Mouse (Mus musculus) midbrain, embryonic 13.5 days (tissue): ENCODE data around the gene Ppargc1a. TPM values are rescaled to one million over a fixed set of nuclear protein-coding genes. Genes with fewer than 3 reads are reported as not detected.

Source experiments
- ATAC-seq: fragments of 200-750 bp; cut with Nextera tagmentation; 2 replicates; pipeline ENCODE4 v1.8.0; 2017; ENCODE audit warnings: mild to moderate bottlenecking, moderate TSS enrichment, moderate library complexity
- H3K27ac ChIP-seq: fragments of 300-500 bp; sonication (generic); 2 replicates; pipeline ENCODE4 v1.5.1; 2015; ENCODE audit warnings: inconsistent platforms, mild to moderate bottlenecking, moderate library complexity
- H3K27me3 ChIP-seq: fragments of 300-500 bp; sonication (generic); 2 replicates; pipeline ENCODE4 v1.6.1; 2015; ENCODE audit warnings: mild to moderate bottlenecking, inconsistent platforms
- H3K36me3 ChIP-seq: fragments of 300-500 bp; sonication (generic); 2 replicates; pipeline ENCODE4 v1.6.1; 2015; ENCODE audit warnings: mild to moderate bottlenecking, inconsistent platforms
- H3K4me1 ChIP-seq: fragments of 300-500 bp; sonication (generic); replicated peaks from 2 replicates; pipeline ENCODE4 v1.6.1; 2015; ENCODE audit warnings: inconsistent platforms
- H3K4me2 ChIP-seq: fragments of 300-500 bp; sonication (generic); replicated peaks from 2 replicates; pipeline ENCODE4 v1.6.1; 2015; ENCODE audit warnings: moderate library complexity, mild to moderate bottlenecking, inconsistent platforms
- H3K4me3 ChIP-seq: fragments of 300-500 bp; sonication (generic); replicated peaks from 2 replicates; pipeline ENCODE4 v1.5.1; 2015; ENCODE audit warnings: mild to moderate bottlenecking, inconsistent platforms
- H3K9ac ChIP-seq: fragments of 300-500 bp; sonication (generic); replicated peaks from 2 replicates; pipeline ENCODE4 v1.6.1; 2015; ENCODE audit warnings: mild to moderate bottlenecking, inconsistent platforms
- H3K9me3 ChIP-seq: fragments of 300-500 bp; sonication (generic); 2 replicates; pipeline ENCODE4 v1.6.1; 2016; ENCODE audit warnings: mild to moderate bottlenecking, inconsistent platforms
- WGBS: fragments of 180-500 bp; shearing (Covaris S2); methylation state at CpG from one replicate; pipeline ENCODE4 v1.1.7; 2015; 5-methylcytosine and 5-hydroxymethylcytosine counted together
- polyA plus RNA-seq: library from polyadenylated mRNA; unstranded; fragments of >200 nt; fragmentation: Nextera tagmentation; extraction: Ambion mirVana; gene quantifications from 2 replicates; pipeline ENCODE4 v1.2.1, GENCODE M21; 2015

Ppargc1a gene
- polyA plus RNA-seq, 1 experiment from 2014 or later, result 6.2 TPM

- H3K4me2 ChIP-seq, result no peak overlapping the region
- no peaks in the 10 kb centered on the region for H3K27me3 ChIP-seq
- no peaks in the 10 kb centered on the region for H3K9me3 ChIP-seq
- no peak overlapping the region for H3K4me3 ChIP-seq
- no peak overlapping the region for H3K27ac ChIP-seq
- no peaks in the 10 kb centered on the region for H3K36me3 ChIP-seq
- 76% methylated on average over 1 of the region's 1 CpGs for WGBS
- H3K9ac ChIP-seq, result no peak overlapping the region
- ATAC-seq, result no peak
- H3K4me1 ChIP-seq, result no peaks in the 10 kb centered on the region
These were observed 83.8 kb downstream of the Ppargc1a start for GRCm38 (mm10) chr5:51483768-51484167.

- no peak for ATAC-seq
- H3K4me3 ChIP-seq, result no peak overlapping the region
These were observed 87.7 kb downstream of the Ppargc1a start for GRCm38 (mm10) chr5:51479859-51480258.

DNA sequence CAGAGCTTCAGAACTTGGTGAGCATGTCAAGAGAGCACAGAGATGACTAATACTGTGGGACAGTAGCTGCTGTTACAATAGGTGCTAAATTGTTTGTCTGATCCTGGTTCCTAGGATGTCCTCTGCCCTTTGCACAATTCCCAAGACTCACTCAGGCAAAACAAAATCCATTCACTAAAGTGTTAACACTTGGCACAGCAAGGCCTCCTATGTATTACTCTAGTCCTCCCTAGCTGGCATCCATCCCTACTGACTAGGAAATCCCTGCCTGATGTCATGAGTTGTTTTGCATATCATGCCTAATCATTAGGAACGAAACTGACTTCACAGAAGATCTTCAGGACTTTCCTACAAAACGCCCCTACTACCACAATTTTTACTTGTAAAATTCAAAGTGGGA is 88.1 kb downstream of the Ppargc1a start:
- no peak overlapping the region for H3K9ac ChIP-seq
- H3K4me3 ChIP-seq, result no peak overlapping the region
- ATAC-seq, result no peak
- H3K27me3 ChIP-seq, result no peaks in the 10 kb centered on the region
- 88% methylated on average over 2 of the region's 2 CpGs for WGBS
- no peak overlapping the region for H3K4me2 ChIP-seq
- H3K27ac ChIP-seq, result no peak overlapping the region
- H3K36me3 ChIP-seq, result no peaks in the 10 kb centered on the region
- H3K9me3 ChIP-seq, result no peaks in the 10 kb centered on the region
- peaks cover 11% of the 10 kb centered on the region; the same call in 1 of the 2 replicates for H3K4me1 ChIP-seq

More at GRCm38 (mm10) chr5:51479859-51480258, 87.7 kb downstream of the Ppargc1a start:
- H3K4me1 ChIP-seq, result peaks cover 11% of the 10 kb centered on the region; the same call in 1 of the 2 replicates
- no peaks in the 10 kb centered on the region for H3K27me3 ChIP-seq
- H3K9me3 ChIP-seq, result no peaks in the 10 kb centered on the region
- H3K27ac ChIP-seq, result no peak overlapping the region
- no peak overlapping the region for H3K9ac ChIP-seq
- no peaks in the 10 kb centered on the region for H3K36me3 ChIP-seq
- H3K4me2 ChIP-seq, result no peak overlapping the region

DNA sequence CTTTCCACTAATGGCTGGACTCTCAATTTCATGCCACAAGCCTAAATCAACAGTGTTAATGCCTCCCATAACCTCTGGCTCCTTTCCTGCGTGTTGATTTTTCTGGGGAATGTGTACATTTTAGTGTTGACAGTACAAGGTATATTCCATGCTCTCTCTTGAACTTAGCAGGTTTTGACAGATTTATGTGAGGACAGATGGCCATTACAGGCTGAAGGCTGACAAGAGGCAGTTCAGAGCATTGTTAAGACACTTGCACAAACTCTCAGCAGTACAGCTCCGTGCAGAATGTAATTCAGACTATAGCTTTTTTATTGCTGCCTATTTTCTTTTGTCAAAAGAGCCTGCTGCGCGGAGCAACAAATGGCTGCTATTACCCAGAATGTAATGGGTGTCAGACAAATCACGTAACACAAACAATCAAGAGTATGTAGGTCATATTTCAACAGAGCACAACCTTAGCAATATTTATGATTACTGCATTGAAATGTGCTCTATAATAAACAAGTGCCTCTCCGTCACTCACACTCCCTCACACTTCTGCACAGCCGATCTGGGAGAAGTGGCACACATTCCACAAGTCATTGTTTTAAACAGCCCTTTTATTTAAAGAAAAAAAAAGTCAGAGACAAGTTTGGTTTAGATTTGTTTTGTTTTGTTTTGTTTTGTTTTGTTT is 89.1 kb downstream of the Ppargc1a start:
- no peak for ATAC-seq
- H3K4me2 ChIP-seq, result no peak overlapping the region
- H3K9me3 ChIP-seq, result no peaks in the 10 kb centered on the region
- no peak overlapping the region for H3K27ac ChIP-seq
- peaks cover 11% of the 10 kb centered on the region; the same call in 1 of the 2 replicates for H3K4me1 ChIP-seq
- H3K36me3 ChIP-seq, result no peaks in the 10 kb centered on the region
- WGBS, result 40% methylated on average over 7 of the region's 7 CpGs
- H3K27me3 ChIP-seq, result no peaks in the 10 kb centered on the region
- no peak overlapping the region for H3K4me3 ChIP-seq
- no peak overlapping the region for H3K9ac ChIP-seq

- Histone ChIP-seq H3K4me1 (peaks cover 11% of the 10 kb centered on the region; the same call in 1 of the 2 replicates), H3K9ac (no peak overlapping the region), H3K4me3 (no peak overlapping the region), H3K9me3 (peaks cover 3% of the 10 kb centered on the region; the same call in 1 of the 2 replicates), H3K4me2 (no peak overlapping the region), H3K27me3 (no peaks in the 10 kb centered on the region), H3K36me3 (peaks cover 3% of the 10 kb centered on the region; the same call in 1 of the 2 replicates), H3K27ac (no peak overlapping the region)
- 81% methylated on average over 3 of the region's 3 CpGs for WGBS
- ATAC-seq, result no peak
These were observed 90.4 kb downstream of the Ppargc1a start for GRCm38 (mm10) chr5:51477140-51477539.

- WGBS, result 57% methylated on average over 4 of the region's 4 CpGs
- H3K36me3 ChIP-seq, result peaks cover 3% of the 10 kb centered on the region; the same call in 1 of the 2 replicates
These were observed 92.4 kb downstream of the Ppargc1a start for GRCm38 (mm10) chr5:51475034-51475541.

DNA sequence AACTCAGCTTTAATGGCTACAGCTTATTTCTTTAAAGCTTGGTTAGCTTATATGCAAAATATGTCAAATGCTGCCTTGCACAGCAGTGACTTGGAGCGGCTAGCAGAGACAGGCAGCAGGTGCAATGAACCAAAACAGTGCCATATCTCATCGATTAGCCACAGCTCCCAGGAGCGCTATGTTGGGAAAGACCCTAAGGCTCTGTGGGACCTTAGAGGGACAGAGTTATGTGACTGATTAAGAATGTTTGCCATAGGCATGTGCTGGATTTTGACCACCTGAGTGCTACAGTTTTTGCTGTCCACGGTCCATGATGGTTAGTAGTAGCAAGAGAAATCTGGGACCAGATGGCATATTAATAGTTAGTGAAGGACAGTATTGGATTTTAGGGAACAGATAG is 95.9 kb downstream of the Ppargc1a start:
- H3K9ac ChIP-seq, result no peak overlapping the region
- no peak overlapping the region for H3K4me3 ChIP-seq
- H3K4me2 ChIP-seq, result no peak overlapping the region
- WGBS, result 66% methylated on average over 4 of the region's 4 CpGs
- H3K4me1 ChIP-seq, result 0 out of 2 replicates have a peak, but pooled peaks cover 4% of the 10 kb centered on the region
- H3K9me3 ChIP-seq, result peaks cover 3% of the 10 kb centered on the region; the same call in 1 of the 2 replicates
- no peak overlapping the region for H3K27ac ChIP-seq
- peaks cover 3% of the 10 kb centered on the region; the same call in 1 of the 2 replicates for H3K36me3 ChIP-seq
- no peaks in the 10 kb centered on the region for H3K27me3 ChIP-seq
- ATAC-seq, result peak; percentile 55; the same call in 1 of the 2 replicates

More at GRCm38 (mm10) chr5:51475034-51475541, 92.4 kb downstream of the Ppargc1a start:
- Histone ChIP-seq H3K4me3 (no peak overlapping the region), H3K27me3 (no peaks in the 10 kb centered on the region), H3K27ac (no peak overlapping the region), H3K4me2 (no peak overlapping the region), H3K9ac (no peak overlapping the region), H3K9me3 (peaks cover 3% of the 10 kb centered on the region; the same call in 1 of the 2 replicates), H3K4me1 (peaks cover 11% of the 10 kb centered on the region; the same call in 1 of the 2 replicates)
- ATAC-seq, result no peak

GRCm38 (mm10) chr5:51466036-51466435 is 101.5 kb downstream of the Ppargc1a start:
- no peak overlapping the region for H3K27ac ChIP-seq
- no peak overlapping the region for H3K4me3 ChIP-seq
- WGBS, result 94% methylated on average over 5 of the region's 5 CpGs
- H3K27me3 ChIP-seq, result no peaks in the 10 kb centered on the region
- H3K36me3 ChIP-seq, result no peaks in the 10 kb centered on the region
- no peak overlapping the region for H3K4me2 ChIP-seq
- H3K9me3 ChIP-seq, result no peaks in the 10 kb centered on the region
- H3K4me1 ChIP-seq, result no peaks in the 10 kb centered on the region
- no peak overlapping the region for H3K9ac ChIP-seq
- ATAC-seq, result no peak

DNA sequence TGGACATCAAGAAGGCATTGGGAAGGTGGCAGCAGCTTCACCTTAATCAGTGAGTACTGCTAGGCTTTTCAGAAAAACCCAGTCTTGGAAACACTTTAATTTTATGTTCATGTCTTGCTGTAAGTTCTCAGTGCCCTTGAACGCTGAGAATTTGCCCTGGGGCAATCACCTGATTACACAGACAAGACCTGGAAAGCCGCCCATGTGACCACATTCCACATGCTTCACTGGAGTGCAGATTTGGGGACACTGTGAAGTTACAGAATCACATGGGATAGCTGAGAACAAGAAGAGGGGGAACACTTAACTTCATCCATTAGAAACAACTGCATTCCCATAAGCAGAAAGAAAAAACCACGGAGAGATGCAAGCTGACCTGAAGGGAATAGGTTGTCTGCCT is 115.5 kb downstream of the Ppargc1a start:
- ATAC-seq, result no peak
- Histone ChIP-seq H3K9ac (no peak overlapping the region), H3K27ac (no peak overlapping the region), H3K36me3 (no peaks in the 10 kb centered on the region), H3K27me3 (no peaks in the 10 kb centered on the region), H3K9me3 (no peaks in the 10 kb centered on the region), H3K4me2 (no peak overlapping the region), H3K4me3 (no peak overlapping the region), H3K4me1 (no peaks in the 10 kb centered on the region)
- 84% methylated on average over 3 of the region's 3 CpGs for WGBS

GRCm38 (mm10) chr5:51447631-51448030 is 119.9 kb downstream of the Ppargc1a start:
- Histone ChIP-seq H3K4me3 (no peak overlapping the region), H3K9ac (no peak overlapping the region), H3K9me3 (no peaks in the 10 kb centered on the region), H3K4me2 (no peak overlapping the region), H3K36me3 (no peaks in the 10 kb centered on the region), H3K27ac (no peak overlapping the region), H3K27me3 (no peaks in the 10 kb centered on the region), H3K4me1 (no peaks in the 10 kb centered on the region)
- 87% methylated on average over 1 of the region's 1 CpGs for WGBS
- no peak for ATAC-seq

DNA sequence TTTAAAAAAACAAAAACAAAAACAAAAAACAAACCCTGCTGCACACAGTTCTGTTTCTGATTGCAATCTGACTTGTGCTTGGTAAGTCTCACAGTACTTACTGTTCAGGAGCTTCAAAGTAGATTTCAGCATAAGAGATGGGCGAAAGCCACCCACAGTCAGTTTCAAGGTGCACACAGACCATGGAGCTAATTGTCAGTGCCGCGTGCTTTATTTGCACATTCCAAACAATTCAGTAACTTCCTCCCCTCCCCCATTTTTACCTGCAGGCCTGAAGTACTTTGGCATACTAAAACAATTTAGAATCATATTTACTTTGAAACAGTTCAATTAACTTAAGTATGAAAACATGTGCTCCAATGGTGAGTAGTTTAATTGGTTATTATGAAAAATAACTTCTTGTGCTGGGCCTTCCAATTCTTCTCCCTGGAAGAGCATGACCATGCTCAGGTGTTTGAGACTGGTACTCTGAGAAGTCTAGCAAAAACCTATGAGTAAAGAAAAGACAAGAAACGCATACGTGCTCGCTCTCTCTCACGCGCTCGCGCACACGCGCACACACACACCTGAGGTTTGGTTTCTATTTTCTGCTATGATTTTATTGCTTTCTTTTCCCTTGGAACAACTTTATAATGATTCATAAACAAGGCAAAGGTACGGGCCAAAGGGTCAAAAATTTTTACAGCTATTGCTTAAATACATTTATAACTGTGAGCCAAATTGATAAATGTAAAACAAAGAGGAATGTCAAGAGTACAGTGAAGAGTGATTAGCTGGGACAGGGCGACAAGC is 121.0 kb downstream of the Ppargc1a start:
- no peaks in the 10 kb centered on the region for H3K4me1 ChIP-seq
- no peaks in the 10 kb centered on the region for H3K9me3 ChIP-seq
- no peak overlapping the region for H3K4me2 ChIP-seq
- no peak overlapping the region for H3K27ac ChIP-seq
- ATAC-seq, result no peak
- H3K27me3 ChIP-seq, result no peaks in the 10 kb centered on the region
- H3K9ac ChIP-seq, result no peak overlapping the region
- no peak overlapping the region for H3K4me3 ChIP-seq
- no peaks in the 10 kb centered on the region for H3K36me3 ChIP-seq
- WGBS, result 97% methylated on average over 14 of the region's 14 CpGs

GRCm38 (mm10) chr5:51445726-51446125 is 121.8 kb downstream of the Ppargc1a start:
- no peak overlapping the region for H3K4me2 ChIP-seq
- no peak overlapping the region for H3K9ac ChIP-seq
- no peak for ATAC-seq

More at GRCm38 (mm10) chr5:51445726-51446125, 121.8 kb downstream of the Ppargc1a start:
- Histone ChIP-seq H3K27ac (no peak overlapping the region), H3K4me3 (no peak overlapping the region), H3K36me3 (no peaks in the 10 kb centered on the region), H3K9me3 (no peaks in the 10 kb centered on the region), H3K4me1 (no peaks in the 10 kb centered on the region), H3K27me3 (no peaks in the 10 kb centered on the region)
